Mouse (Mus musculus): ENCODE data around the gene Dpf3. TPM values are rescaled to one million over a fixed set of nuclear protein-coding genes. Genes with fewer than 3 reads are reported as not detected.

Dpf3 gene
- polyA plus RNA-seq (2011; ENCODE audit: insufficient read depth, insufficient read length, low replicate concordance, missing spikeins), result 24.7 and 25.6 TPM in 2 replicates

GRCm38 (mm10) chr12:83487476-83487991, at the start of gene Dpf3:
Gene Dpf3, minus strand, starts transcription at chr12:83487716.
- H3K27ac ChIP-seq (ENCODE audit: control insufficient read depth, insufficient read depth, low read depth, low read length, poor library complexity), result peak within 1 kb of the TSS; percentile 84
- WGBS, result under 1% methylated on average over 31 of the region's 31 CpGs
- H3K4me1 ChIP-seq (ENCODE audit: control insufficient read depth, insufficient read depth, low read length), result no peaks in the 10 kb centered on the region; the same call in 1 of the 2 replicates
- TF ChIP-seq POLR2A (IDR thresholded peaks at IDR 0.05; ENCODE audit: borderline replicate concordance, control insufficient read depth, low read depth, low read length) (peak; percentile 46; the same call in 1 of the 2 replicates), CTCF (IDR thresholded peaks at IDR 0.05; ENCODE audit: control insufficient read depth, insufficient read depth, low read length) (no peak)
- H3K4me3 ChIP-seq (replicated peaks; ENCODE audit: control insufficient read depth, low read depth, low read length), result peak within 1 kb of the TSS; percentile 70

GRCm38 (mm10) chr12:83536039-83536438, 48.5 kb upstream of the Dpf3 start:
- WGBS, result 81% methylated on average over 9 of the region's 9 CpGs
- H3K4me1 ChIP-seq (ENCODE audit: control insufficient read depth, insufficient read depth, low read length), result no peaks in the 10 kb centered on the region; the same call in 1 of the 2 replicates
- H3K4me3 ChIP-seq (replicated peaks; ENCODE audit: control insufficient read depth, low read depth, low read length), result no peak overlapping the region
- H3K27ac ChIP-seq (ENCODE audit: control insufficient read depth, insufficient read depth, low read depth, low read length, poor library complexity), result no peak overlapping the region
- TF ChIP-seq CTCF (IDR thresholded peaks at IDR 0.05; ENCODE audit: control insufficient read depth, insufficient read depth, low read length) (no peak), POLR2A (IDR thresholded peaks at IDR 0.05; ENCODE audit: borderline replicate concordance, control insufficient read depth, low read depth, low read length) (no peak)

GRCm38 (mm10) chr12:83535428-83535827, 47.9 kb upstream of the Dpf3 start:
- no peak for TF ChIP-seq POLR2A (IDR thresholded peaks at IDR 0.05; ENCODE audit: borderline replicate concordance, control insufficient read depth, low read depth, low read length)
- no peak for TF ChIP-seq CTCF (IDR thresholded peaks at IDR 0.05; ENCODE audit: control insufficient read depth, insufficient read depth, low read length)
- Histone ChIP-seq H3K4me1 (ENCODE audit: control insufficient read depth, insufficient read depth, low read length) (no peaks in the 10 kb centered on the region; the same call in 1 of the 2 replicates), H3K4me3 (replicated peaks; ENCODE audit: control insufficient read depth, low read depth, low read length) (no peak overlapping the region), H3K27ac (ENCODE audit: control insufficient read depth, insufficient read depth, low read depth, low read length, poor library complexity) (no peak overlapping the region)
- 88% methylated on average over 11 of the region's 11 CpGs for WGBS

GRCm38 (mm10) chr12:83534190-83534589, 46.7 kb upstream of the Dpf3 start:
- Histone ChIP-seq H3K27ac (ENCODE audit: control insufficient read depth, insufficient read depth, low read depth, low read length, poor library complexity) (no peak overlapping the region), H3K4me1 (ENCODE audit: control insufficient read depth, insufficient read depth, low read length) (no peaks in the 10 kb centered on the region; the same call in 1 of the 2 replicates), H3K4me3 (replicated peaks; ENCODE audit: control insufficient read depth, low read depth, low read length) (no peak overlapping the region)
- 73% methylated on average over 3 of the region's 3 CpGs for WGBS
- no peak for TF ChIP-seq POLR2A (IDR thresholded peaks at IDR 0.05; ENCODE audit: borderline replicate concordance, control insufficient read depth, low read depth, low read length)
- no peak for TF ChIP-seq CTCF (IDR thresholded peaks at IDR 0.05; ENCODE audit: control insufficient read depth, insufficient read depth, low read length)

GRCm38 (mm10) chr12:83532966-83533365, 45.5 kb upstream of the Dpf3 start:
- no peak for TF ChIP-seq POLR2A (IDR thresholded peaks at IDR 0.05; ENCODE audit: borderline replicate concordance, control insufficient read depth, low read depth, low read length)
- TF ChIP-seq CTCF (IDR thresholded peaks at IDR 0.05; ENCODE audit: control insufficient read depth, insufficient read depth, low read length), result no peak
- Histone ChIP-seq H3K4me3 (replicated peaks; ENCODE audit: control insufficient read depth, low read depth, low read length) (no peak overlapping the region), H3K27ac (ENCODE audit: control insufficient read depth, insufficient read depth, low read depth, low read length, poor library complexity) (no peak overlapping the region), H3K4me1 (ENCODE audit: control insufficient read depth, insufficient read depth, low read length) (no peaks in the 10 kb centered on the region)
- 78% methylated on average over 3 of the region's 3 CpGs for WGBS

- no peak overlapping the region for H3K27ac ChIP-seq (ENCODE audit: control insufficient read depth, insufficient read depth, low read depth, low read length, poor library complexity)
- TF ChIP-seq CTCF (IDR thresholded peaks at IDR 0.05; ENCODE audit: control insufficient read depth, insufficient read depth, low read length) (no peak), POLR2A (IDR thresholded peaks at IDR 0.05; ENCODE audit: borderline replicate concordance, control insufficient read depth, low read depth, low read length) (no peak)
- 89% methylated on average over 6 of the region's 6 CpGs for WGBS
- H3K4me3 ChIP-seq (replicated peaks; ENCODE audit: control insufficient read depth, low read depth, low read length), result no peak overlapping the region
- peaks cover 2% of the 10 kb centered on the region; the same call in 1 of the 2 replicates for H3K4me1 ChIP-seq (ENCODE audit: control insufficient read depth, insufficient read depth, low read length)
Measured at GRCm38 (mm10) chr12:83531992-83532391, 44.5 kb upstream of the Dpf3 start.

GRCm38 (mm10) chr12:83528665-83529064, 41.1 kb upstream of the Dpf3 start:
- WGBS, result 81% methylated on average over 5 of the region's 5 CpGs
- Histone ChIP-seq H3K27ac (ENCODE audit: control insufficient read depth, insufficient read depth, low read depth, low read length, poor library complexity) (no peak overlapping the region), H3K4me3 (replicated peaks; ENCODE audit: control insufficient read depth, low read depth, low read length) (no peak overlapping the region), H3K4me1 (ENCODE audit: control insufficient read depth, insufficient read depth, low read length) (peaks cover 2% of the 10 kb centered on the region; the same call in 1 of the 2 replicates)
- TF ChIP-seq POLR2A (IDR thresholded peaks at IDR 0.05; ENCODE audit: borderline replicate concordance, control insufficient read depth, low read depth, low read length) (no peak), CTCF (IDR thresholded peaks at IDR 0.05; ENCODE audit: control insufficient read depth, insufficient read depth, low read length) (no peak)

- TF ChIP-seq POLR2A (IDR thresholded peaks at IDR 0.05; ENCODE audit: borderline replicate concordance, control insufficient read depth, low read depth, low read length), result no peak
- no peak for TF ChIP-seq CTCF (IDR thresholded peaks at IDR 0.05; ENCODE audit: control insufficient read depth, insufficient read depth, low read length)
- Histone ChIP-seq H3K27ac (ENCODE audit: control insufficient read depth, insufficient read depth, low read depth, low read length, poor library complexity) (no peak overlapping the region), H3K4me3 (replicated peaks; ENCODE audit: control insufficient read depth, low read depth, low read length) (no peak overlapping the region), H3K4me1 (ENCODE audit: control insufficient read depth, insufficient read depth, low read length) (peaks cover 2% of the 10 kb centered on the region; the same call in 1 of the 2 replicates)
- WGBS, result 90% methylated on average over 6 of the region's 6 CpGs
Measured at GRCm38 (mm10) chr12:83527816-83528215, 40.3 kb upstream of the Dpf3 start.

All from bone marrow, adult 2 months (tissue).